Mouse (Mus musculus) megakaryocyte, embryonic 14.5 days (primary cell): ENCODE results near the gene Ghr.

Experiments
- FLI1 ChIP-seq: IDR thresholded peaks from 2 replicates; pipeline ENCODE4 v1.6.1; 2012; ENCODE audit warnings: low read length, inconsistent platforms, mixed read lengths
- GATA1 ChIP-seq: IDR thresholded peaks from 3 replicates; pipeline ENCODE4 v1.6.1; 2012; ENCODE audit warnings: mixed read lengths, low read length, inconsistent platforms, borderline replicate concordance

DNA sequence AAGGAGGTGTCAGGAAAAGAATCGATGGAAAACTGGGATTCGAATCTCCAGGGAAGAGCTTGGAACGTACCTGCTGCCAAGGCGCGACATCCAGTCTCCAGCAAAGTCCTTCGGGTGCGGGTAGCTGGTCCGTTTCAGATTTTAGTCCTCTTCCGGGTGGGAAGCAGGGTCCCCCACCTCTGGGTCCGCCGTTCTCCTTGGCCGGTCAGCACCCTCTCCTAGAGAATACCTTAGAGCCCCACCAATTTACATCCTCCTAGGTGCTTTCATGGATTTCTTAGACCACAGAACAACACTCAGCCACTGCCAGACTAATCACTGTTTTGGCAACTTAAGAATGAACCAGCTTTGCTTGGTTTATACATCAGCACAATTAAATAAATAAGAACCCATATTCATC lies 279.9 kb downstream of the Ghr start, which contains the start of gene Ccdc152:
- TF ChIP-seq GATA1 (no peak), FLI1 (no peak)
